Mouse (Mus musculus): ENCODE measurements at regions not wholly inside any gene's neighbourhood (a gene's known extent, or its start where the extent isn't known, plus 50 kb on each side); places are given as distances from the start of the nearest gene placed in this dataset.
"Not testable (repeated sequence)": the region's sequence is repeated elsewhere in the genome, so short reads cannot be mapped to it uniquely, and the experiment has no call there.

DNA sequence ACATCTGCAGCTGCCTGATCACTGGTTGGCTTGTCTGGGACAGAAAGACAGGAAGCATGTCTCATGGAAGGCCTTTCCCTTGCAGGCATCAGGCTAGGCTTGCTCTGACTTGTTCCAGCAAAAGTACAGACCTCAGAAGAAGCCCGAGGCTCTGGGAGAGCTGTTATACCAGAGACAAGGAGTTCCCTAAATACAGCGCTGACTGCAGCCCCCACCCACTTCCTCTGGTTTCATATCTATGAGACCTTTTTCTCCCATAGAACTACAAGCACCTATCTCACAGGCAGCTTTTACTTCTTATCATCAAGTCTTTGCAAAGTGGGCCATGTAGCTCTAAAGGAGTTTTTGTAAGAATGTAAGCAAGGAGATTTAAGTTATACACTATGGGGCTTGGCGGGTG is 312.2 kb upstream of the Vmn1r3 start:
- intact Hi-C loops (cut with DNase I); DNase-seq: not testable (repeated sequence)

DNA sequence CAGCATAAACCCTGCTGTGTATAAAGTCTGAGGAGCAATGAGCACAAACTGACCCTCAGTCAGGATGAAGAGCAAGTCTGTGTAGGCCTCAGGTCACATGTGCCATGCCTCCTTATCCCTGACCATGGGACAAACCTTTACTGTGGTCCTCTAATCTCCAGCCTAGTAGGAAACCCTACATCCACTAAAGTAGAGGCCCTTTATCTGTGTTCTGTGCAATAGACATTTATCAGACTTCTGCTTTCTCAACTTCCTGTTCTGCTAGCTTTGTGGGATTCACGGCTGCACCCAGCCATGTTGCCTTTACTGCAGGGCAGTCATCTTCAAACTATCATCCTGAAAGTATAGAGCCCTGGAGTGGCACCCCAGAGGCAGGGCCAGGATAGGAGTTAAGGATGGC is 310.8 kb upstream of the Vmn1r3 start:
- intact Hi-C loops (cut with DNase I); DNase-seq: not testable (repeated sequence)

DNA sequence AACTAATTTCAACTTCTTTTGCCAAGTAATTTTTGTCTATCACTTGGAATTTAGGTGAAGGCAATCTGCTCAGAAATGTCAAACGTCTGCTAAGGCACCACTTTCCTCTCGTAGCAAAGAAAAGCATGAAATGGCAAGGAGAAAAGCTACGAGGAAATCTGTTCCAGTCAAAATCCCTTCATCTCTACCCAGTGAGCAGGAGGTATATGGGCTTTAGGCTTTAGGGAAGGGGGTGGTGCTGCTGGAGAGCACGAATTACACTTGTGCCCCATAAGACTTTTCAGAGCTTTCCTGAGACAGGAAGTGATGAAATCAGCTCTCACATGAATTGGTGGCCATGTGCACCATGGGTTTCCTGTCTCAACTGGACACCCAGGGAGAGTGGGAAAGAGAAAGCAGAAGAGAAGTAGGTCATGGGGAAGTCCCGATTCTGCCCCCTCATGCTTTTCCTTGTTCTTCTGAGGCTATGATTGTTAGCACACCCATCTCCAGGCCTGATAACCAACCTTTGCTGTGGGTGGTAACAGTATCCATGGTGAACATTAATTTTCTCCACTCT is 309.0 kb upstream of the Vmn1r3 start:
- DNase-seq; intact Hi-C loops (cut with DNase I): not testable (repeated sequence)

DNA sequence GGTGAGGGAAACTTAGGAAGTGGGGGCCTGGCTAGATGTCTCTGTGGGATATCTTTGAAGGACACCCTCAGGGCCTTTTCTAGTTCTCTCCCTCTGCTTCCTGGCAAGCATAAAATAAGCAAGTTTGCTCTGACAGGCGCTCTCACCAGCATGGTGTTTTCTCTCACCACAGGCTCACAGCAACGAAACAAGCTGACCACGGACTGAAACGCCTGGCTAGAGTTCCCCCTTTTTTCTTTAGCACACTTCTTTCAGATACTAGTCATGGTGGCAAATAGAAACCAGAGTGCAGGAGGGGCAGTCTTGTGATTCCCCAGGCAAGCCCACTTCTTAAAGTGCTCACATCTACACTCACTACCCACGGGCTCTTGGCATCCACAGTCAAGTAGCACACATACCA is 305.7 kb upstream of the Vmn1r3 start:
- intact Hi-C loops (cut with DNase I); DNase-seq: not testable (repeated sequence)

DNA sequence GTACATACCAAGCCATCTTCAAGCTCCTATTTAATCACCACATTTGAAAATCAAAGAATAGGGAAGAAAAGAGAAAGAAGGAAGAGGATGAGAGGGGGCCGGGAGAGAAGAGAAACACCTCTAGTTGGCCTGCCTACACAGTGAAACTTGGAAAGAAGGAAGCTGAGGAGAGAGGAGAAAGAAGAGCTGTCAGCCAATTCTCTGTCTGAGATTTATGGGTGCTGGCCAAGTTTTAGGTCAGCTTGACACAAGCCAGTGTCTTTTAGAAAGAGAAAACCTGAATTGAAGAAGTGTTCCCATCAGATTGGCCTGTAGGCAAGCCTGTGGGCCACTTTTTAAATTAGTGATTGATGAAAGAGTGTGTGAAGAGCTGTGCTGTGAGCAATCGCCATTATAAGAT is 296.9 kb upstream of the Vmn1r3 start:
- intact Hi-C loops (cut with DNase I): no loop called here
- DNase-seq: no peak

DNA sequence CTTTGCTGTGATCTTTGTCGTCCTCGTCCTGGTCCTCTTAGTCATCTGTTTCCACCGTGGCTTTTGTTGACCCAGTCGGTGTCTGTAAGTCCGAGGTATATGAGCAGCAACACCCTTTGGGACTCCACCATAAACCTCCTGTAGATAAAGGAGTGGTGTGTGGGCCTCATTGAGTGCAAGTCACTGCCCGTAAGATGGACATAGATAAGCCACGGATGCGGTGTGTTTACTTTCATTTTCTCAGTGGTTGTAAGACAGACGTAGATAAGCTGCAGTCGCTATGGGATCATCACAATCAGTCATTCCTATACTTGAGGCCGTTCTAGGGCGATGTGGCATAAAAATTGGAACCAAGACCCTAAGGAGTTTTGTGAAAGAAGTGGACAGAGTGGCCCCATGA is 271.6 kb upstream of the Vmn1r3 start:
- no peak for DNase-seq
- intact Hi-C loops (cut with DNase I): no loop called here

DNA sequence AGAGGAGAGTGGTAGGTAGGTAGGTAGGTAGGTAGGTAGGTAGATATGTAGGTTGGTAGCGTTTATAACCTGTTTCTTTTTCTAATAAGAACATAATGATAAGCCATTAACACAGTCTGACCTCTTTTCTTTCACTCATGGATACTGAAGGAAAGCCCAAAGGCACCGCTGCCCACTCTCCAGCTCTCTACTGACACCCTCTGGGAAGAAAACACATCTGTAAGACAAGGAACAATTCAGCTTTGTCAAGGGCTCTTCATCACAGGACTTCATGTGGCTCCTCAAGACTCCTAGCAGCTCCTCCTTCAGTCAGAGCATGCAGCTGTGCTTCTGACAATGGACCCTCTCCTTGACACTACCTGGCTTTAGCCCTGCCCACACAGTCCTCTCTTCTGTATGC is 252.2 kb upstream of the Vmn1r3 start:
- DNase-seq; intact Hi-C loops (cut with DNase I): not testable (repeated sequence)

DNA sequence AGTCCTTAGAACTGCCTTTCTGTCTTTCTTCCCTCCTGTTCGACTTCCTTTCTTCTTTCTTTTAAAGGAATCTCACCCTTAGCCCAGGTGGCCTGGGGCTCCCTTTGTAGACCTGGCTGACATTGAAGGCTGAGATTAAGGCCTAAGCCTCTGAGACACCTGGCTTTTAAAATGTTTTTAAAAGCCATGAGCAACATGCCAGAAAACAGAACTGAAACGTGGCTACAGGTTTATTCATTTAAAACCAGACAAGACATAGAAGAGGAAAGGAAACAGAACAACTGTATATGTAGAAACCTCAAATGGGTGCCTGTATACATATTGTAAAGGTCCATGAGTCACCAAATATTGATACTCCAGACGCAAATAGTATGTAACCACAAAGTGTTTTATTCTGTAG is 242.8 kb upstream of the Vmn1r3 start:
- intact Hi-C loops (cut with DNase I): no loop called here
- no peak for DNase-seq

DNA sequence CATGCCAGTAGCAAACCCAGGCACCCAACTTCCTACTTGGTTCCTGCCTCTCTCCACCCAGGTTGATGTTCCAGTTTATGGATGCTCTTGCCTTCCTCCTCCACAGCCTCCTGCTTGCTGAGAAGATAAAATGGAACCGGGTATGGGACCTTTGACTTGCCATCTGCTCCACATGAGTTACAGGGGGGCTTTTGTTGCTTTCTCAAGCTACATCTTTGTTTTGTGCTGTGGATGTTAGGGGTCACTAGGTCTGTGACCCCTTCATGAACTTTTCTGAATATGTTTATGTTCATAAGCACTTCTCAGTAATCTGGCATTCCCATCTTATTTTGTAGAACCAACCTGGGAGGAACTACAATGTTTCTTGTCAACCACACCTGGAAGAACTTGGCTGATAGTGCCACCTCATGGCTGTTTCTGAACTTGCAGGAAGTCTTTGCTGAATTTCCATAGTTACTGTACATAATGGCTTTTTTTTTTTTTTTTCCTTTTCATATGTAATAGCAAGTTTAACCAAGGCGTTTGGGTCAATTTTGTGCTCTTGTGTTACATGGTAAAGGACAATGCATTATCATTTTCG is 234.9 kb upstream of the Vmn1r3 start:
- intact Hi-C loops (cut with DNase I): no loop called here
- peak; percentile 24 to 63 for DNase-seq

DNA sequence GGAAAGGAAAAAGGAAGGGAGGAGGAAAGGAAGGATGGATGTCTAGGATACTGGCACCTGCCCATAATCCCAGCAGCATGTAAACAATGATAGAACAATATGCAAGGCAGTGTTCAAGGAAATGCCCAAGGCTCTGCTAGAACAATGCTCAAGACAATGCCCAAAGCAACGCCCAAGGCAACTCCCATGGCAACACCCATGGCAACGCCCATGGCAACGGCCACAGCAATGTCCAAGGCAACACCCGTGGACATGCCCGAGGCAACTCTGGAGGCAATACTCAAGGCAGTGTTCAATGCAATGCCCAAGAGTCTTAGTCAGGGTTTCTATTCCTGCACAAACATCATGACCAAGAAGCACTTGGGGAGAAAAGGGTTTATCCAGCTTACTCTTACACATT is 231.5 kb upstream of the Vmn1r3 start:
- no peak for DNase-seq
- intact Hi-C loops (cut with DNase I): no loop called here

DNA sequence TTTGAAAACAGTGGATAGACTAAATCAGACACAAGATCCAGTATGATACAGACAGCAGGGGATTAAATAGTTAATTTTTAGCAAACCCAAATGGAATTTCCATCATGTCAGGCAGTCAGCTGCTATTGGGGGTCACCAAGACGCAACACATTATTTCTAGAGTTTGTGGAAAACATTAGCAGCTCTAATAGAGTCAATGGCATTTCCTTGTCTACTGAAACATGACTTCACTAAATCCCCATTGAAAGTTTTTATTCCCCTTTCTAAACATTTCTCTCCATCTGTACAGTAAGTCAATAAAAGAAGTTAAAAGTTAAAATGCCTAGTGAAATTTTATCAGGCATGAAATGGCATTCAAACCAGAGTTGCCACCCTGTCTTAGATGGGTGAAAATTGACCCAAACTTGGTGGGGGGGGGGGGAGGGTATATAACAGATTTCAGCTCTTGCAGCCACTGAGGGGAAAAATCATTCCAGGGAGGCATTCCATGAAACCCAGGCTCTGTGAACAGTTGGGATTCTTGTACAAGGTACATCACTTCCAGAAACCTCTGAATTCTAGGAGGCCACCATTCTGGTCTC is 229.4 kb upstream of the Vmn1r3 start:
- DNase-seq: not testable (repeated sequence)

DNA sequence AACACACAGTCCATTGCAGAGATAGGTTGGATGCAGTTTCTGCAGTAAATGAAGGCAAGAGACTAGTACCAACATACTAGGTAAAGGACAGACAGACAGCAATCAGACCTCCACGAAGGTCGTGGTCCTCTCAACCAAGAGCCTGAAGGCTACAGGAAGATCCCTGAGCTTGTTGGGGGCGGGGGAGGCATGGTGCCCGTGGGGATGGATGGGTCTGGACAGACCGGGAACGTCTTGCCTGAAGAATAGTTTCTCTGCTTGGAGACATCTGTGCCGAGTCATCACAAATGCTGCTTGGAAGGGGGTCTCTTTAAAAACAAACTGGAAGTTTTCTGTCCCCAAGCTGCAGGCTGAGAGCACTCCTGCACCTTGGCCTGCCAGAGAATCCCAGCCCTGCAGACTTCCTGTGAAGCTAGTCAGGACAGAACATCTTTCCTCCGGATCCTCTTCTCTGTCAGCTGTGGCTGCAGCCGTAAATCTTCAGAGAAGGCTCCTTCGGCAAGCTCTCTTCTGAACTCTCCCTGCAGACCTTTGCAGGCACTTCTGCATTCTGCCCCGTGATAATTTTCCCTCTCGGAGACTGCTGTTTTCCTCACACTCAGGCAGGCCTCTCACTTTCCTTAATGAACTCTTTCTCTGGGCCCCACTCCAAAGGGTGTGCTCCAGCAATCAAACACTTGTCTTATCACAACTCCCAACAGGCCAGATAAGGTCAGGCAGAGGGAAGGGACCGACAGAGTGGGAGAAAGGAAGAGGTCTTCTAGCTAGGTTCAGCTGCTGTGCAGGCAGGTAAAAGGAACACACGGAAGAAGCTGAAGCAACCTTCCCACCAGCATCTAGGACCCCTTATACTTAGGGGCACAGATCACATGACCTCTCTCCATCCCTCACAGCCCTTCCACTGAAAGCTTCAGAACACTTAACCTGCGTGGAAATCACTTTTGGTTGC is 228.6 kb upstream of the Vmn1r3 start:
- intact Hi-C loops (cut with DNase I): no loop called here
- DNase-seq: peak in 1 of 2 experiments; percentile 3

More for the DNA sequence above, 229.4 kb upstream of the Vmn1r3 start:
- intact Hi-C loops (cut with DNase I): not testable (repeated sequence)

DNA sequence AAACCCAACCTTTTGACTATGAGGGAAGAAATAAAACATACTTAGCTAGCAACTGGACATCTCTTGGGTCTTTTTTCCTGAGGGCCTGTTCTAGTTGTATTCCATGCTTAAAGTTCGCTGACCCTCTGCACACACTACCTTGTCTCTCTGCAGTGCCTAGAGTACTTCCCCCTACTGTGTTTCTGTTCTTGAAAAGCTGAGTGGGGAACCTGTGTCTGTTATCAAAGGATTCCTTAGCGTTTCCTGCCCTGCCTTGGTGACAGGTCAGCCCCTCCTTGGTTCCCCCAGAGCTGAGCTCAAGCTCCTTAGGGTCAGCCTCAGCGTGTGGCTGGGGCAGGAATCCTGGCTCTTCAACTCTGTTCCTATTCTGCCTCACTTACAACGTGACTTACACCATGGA is 227.2 kb upstream of the Vmn1r3 start:
- intact Hi-C loops (cut with DNase I); DNase-seq: not testable (repeated sequence)

DNA sequence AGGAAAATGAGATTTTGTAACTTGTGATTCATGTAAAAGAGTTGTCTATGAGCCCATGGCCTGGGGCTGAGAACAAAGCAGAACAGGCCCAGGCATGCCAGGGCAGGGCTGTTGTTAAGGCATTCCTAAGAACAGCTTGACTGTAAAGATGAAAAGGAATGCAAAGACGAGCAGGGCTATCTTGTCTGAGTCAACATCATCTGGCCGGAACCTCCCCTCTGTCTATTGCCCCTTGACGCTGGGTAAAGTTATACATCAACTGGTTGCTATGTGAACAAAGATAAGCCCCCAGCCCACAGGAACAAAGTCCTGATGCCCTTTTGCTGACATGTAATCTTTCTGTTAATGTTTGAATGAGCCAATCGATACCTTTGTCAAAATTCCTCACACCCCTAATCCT is 217.7 kb upstream of the Vmn1r3 start:
- intact Hi-C loops (cut with DNase I); DNase-seq: not testable (repeated sequence)

DNA sequence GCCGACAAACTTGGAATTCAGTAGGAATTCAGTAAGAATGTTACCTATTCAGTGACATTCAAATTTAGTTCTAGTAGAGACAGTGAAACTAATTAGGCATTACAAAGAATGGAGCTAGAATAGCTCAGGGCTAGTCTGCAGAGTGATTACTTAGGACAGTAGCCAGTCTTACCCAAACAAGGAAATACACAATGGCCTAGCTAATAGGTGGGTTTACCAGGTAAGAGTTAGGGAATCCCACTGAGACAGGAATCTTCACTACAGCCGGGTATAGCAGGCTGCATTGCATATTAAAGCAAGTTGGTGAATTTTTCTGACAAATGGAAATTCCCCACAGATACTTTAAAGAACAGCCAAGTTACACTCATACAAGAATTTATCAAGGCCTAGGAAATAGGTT is 216.6 kb upstream of the Vmn1r3 start:
- intact Hi-C loops (cut with DNase I); DNase-seq: not testable (repeated sequence)

DNA sequence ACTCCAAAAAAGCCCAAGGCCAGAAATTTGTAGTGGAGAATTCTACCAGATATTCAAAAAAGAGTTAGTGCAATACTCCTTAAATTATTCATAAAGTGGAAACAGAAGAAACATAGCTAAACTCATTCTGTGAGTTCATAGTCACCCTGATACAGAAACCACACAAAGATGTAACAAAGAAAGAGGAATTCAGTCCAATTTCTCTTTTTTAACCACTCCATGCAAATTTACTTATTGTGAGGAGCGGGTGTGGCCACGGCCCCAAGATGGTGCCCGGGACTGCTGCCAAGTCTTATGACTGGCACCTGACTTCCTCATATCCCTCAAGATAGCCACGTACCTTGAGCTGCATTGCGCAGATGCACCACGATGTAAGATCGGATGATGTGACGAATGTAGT is 206.4 kb upstream of the Vmn1r3 start:
- intact Hi-C loops (cut with DNase I); DNase-seq: not testable (repeated sequence)

DNA sequence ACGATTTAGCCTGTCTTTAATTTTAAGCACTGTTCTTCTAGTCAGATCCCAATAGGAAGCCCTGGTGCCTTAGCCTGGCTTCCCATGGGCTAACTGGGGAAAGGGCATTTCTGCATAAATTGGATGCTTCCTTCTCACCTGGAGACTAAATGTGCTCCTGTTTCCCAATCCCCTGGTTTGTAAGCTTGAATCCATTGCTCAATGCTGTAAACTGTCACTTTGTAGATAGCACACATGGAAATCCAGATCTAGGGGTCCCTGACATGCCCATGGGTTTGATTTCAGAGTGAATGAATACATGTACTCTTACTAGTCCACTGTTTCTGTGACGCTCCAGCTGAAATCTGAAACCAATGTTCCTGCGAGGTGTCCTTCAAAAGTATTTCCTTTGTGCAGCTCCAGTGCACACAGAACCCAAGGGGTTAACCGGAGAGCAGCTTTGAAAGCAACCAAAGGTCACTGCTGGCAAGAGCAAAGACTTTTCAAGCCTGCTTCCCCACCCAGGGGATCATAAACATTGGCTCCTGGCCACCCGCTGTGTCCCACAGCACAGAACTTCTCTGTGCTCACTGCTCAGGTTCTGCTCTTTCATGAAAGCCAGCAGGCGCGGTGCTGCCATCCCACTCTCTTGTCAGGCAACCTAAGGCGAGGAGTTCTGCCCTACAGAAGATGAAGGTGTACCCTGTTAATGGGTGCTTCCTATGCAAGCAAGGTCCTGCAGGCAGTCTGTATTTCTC is 188.0 kb upstream of the Vmn1r3 start:
- DNase-seq; intact Hi-C loops (cut with DNase I): not testable (repeated sequence)

DNA sequence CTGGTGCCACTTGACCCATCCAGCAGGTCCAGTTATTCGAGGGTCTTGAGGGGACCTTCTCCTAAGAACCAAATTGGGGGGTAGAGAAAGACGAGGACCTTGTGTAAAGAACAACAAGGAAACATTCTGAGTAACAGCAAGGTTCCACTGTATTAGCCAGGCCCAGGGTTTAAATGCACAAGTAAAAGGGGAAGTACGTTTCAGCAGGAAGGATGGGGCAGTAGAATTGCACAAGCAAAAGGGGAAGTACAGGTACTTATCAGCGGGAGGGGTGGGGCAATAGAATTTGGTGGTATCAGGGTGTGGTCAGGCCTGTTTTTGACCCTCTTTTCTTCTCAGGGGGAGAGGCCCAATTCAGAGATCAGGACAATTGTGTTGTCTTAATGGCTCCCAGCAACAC is 182.9 kb upstream of the Vmn1r3 start:
- intact Hi-C loops (cut with DNase I); DNase-seq: not testable (repeated sequence)

DNA sequence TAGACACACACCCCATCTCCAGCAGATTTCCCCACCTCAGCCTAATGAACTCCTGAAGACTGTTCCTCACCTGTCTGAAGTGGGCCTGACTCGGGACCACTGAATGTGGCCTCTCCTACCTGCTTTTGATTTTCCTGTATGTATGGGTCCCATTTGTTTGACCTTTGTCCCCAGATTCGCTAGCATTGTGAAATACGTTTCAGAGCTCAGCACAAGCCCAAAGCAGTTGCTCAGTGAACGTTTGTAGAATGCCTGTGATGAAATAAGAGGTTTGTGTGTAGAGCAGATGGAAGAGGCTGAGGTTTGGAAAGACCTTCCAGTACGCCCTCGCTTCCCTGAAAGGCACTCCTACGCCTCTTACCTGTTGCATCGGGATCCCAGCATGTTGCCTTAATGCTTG is 158.3 kb upstream of the Vmn1r3 start:
- not testable (repeated sequence) for DNase-seq

DNA sequence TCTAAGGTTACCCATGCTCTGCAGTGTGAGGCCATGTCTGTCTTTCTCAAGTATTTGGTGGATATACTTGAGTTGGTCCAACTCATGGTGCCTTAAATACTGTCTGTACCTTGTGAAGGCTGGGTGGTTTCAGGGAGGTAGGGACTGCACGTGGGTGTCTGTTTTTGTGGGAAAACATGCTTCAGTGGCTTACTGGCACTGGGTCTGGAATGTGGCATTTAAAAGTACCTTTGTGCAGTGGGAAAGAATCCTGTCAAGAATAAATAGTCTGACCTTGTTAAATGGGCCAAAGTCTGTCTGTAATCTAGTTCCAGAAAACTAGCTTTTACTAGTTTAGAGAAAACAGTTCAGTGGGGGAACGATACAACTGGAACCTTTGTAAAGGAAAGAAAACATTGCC is 157.5 kb upstream of the Vmn1r3 start:
- DNase-seq; intact Hi-C loops (cut with DNase I): not testable (repeated sequence)

More for the DNA sequence above, 158.3 kb upstream of the Vmn1r3 start:
- intact Hi-C loops (cut with DNase I): not testable (repeated sequence)

DNA sequence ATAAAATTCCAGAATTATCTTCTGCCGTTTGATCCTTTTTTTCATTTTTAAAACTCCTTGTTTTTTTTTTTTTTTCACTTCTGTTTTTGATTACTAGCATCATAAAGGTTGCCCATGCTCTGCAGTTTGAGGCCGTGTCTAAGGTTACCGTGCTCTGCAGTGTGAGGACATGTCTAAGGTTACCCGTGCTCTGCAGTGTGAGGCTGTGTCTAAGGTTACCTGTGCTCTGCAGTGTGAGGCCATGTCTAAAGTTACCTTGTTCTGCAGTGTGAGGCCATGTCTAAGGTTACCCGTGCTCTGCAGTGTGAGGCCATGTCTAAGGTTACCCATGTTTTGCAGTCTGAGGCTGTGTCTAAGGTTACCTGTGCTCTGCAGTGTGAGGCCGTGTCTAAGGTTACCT is 157.0 kb upstream of the Vmn1r3 start:
- intact Hi-C loops (cut with DNase I); DNase-seq: not testable (repeated sequence)

Measured in heart, postnatal 10 days (tissue).